Mouse (Mus musculus) megakaryocyte, adult 5-6 weeks (primary cell): ENCODE data around the gene Pard3b. TPM values are rescaled to one million over a fixed set of nuclear protein-coding genes. Genes with fewer than 3 reads are reported as not detected.
A peak's percentile ranks its signal among the peaks of the same experiment; 100 is the strongest.

Experiments
- ATAC-seq: 2 replicates; pipeline ENCODE4 v1.8.0; 2016; ENCODE audit warnings: mild to moderate bottlenecking, inconsistent platforms; ENCODE audit not compliant: poor library complexity, severe bottlenecking
- total RNA-seq, 2 experiments: library from RNA; stranded (forward) in 1 of 2; stranded (reverse) in 1 of 2; fragments of 153-499, 151-499 nt in 1 of 2; fragments of 221-1000, 200-1000 nt in 1 of 2; gene quantifications; 2 replicates each; pipeline versions ENCODE4 v1.2.3 to v1.2.4; 2015 to 2017

Pard3b gene
- total RNA-seq, 2 experiments from 2014 or later, result 0.45 to 0.48 TPM

GRCm38 (mm10) chr1:61912931-61913330 is 274.3 kb downstream of the Pard3b start:
- ATAC-seq, result no peak

- ATAC-seq, result no peak
Measured at GRCm38 (mm10) chr1:61924958-61925357, 286.3 kb downstream of the Pard3b start.

DNA sequence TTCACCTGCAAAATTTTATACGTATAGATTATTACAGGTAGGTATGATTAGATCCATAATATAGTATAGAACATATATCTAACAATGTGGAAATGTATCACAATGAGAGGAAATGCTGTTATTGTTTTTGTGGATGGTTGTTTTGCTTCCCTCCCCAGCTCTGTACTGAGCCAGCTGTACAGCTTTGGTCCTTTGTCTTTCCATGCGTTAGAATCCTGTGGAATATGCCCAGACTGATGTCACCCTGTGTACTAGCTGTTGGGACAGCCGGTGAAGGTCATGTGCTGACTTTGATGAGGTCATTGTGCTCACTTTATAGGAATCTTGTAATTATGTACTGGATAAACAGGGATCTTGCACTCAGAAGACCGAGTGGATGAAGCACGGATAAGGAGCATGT is 286.9 kb downstream of the Pard3b start:
- no peak for ATAC-seq

GRCm38 (mm10) chr1:61928131-61928761 is 289.6 kb downstream of the Pard3b start:
- ATAC-seq, result no peak

- ATAC-seq, result no peak
Measured at GRCm38 (mm10) chr1:61933574-61933973, 294.9 kb downstream of the Pard3b start.

DNA sequence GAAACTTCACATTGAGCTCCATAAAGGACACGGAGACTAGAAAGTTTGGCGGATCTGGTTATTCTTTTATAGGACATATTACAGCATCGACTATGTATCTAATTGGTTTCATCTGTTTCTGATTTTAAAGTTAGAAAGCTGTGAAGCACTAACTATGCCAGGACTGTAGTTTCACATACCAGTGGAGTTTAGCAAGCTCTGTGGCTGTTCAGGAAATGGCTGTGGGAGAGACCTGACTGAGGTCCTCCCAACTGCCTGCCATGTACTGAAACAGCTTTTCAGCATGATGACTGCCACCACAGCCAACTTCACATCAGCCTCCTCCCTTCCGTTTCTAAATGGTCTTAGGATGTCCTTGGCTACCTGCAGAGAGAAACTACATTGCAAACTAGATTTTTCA is 296.1 kb downstream of the Pard3b start:
- no peak for ATAC-seq

GRCm38 (mm10) chr1:61939882-61940281 is 301.3 kb downstream of the Pard3b start:
- ATAC-seq, result no peak

DNA sequence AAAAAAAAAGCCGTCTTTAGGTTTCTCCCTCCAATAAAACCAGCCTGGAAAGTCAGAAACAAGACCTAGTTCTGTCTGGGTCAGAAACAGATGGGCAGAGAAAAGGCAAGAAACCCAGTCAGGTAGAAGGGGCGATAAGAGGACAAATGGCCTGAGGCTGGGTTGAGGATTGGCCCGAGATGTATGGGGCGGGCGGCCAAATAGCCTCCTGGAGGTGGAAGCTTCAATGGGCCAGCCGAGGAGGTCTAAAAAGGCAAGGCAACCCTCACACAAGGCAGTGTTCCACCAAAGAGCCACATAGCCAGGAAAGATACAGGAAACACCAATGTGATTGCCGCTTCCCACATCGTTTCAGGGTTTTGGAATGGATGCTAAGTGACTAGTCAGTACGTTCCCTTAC is 322.9 kb downstream of the Pard3b start:
- ATAC-seq, result no peak

- ATAC-seq, result no peak
Measured at GRCm38 (mm10) chr1:61962571-61962970, 323.9 kb downstream of the Pard3b start.

GRCm38 (mm10) chr1:61967124-61967523 is 328.5 kb downstream of the Pard3b start:
- ATAC-seq, result no peak

GRCm38 (mm10) chr1:61967807-61968206 is 329.2 kb downstream of the Pard3b start:
- ATAC-seq, result no peak

GRCm38 (mm10) chr1:61997711-61998110 is 359.1 kb downstream of the Pard3b start:
- ATAC-seq, result no peak

DNA sequence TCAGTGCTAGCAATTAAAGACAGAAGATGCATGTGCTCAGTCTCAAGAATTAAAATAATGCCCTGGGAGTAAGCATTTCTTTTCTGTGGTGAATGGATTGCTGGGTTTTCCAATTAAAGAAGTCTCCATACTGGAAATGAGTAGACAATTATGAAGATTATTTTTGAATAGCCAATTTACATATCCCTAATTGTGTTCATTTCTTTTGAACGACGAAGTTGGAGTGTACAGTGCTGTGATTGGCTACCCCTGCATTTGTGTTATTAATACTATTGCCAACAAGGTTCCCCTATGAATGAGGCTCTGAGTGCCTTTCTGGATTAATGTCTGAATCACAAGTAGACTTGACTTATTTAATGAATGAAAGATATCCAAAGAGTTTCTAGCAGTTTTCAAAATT is 370.2 kb downstream of the Pard3b start:
- ATAC-seq, result no peak

DNA sequence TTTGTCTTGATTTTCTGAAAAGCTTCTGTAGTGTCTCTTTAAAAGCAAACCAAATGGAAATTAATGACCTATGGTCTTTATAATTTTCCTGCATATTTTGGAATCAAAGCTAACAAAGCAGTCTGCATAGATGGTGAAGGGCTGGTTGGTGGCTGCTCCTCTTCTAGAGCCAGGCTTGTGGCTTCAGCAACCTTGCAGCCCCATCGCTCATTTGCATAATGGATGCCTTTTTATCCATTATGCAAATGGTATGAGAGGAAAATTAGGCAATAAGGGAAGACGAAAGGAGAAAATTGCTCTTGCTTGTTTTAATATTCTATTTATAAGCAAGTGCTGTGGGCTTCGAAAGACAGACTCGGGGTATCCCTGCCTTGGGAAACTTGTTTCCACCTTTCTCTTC is 373.1 kb downstream of the Pard3b start:
- ATAC-seq, result no peak

- no peak for ATAC-seq
Measured at GRCm38 (mm10) chr1:62016536-62017300, 378.1 kb downstream of the Pard3b start.

DNA sequence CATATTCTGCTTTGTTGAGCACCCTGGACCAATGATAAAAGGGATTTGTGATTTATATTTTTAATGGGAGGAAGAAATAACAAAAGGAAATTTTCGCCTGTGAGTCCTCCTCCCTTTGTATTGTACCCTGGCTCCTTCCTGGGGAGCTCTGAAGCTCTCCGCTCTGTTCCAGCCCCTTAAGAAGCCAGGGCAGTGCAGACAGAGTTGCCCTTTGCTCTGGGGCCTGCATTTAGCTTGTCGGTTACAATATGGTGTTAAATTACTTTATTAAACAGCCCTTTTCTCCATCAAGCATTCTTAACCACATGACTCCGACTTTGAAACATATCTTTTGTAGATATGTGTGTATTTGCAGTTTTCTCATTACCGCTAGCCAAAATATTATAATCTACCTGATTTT is 379.7 kb downstream of the Pard3b start:
- ATAC-seq, result no peak

GRCm38 (mm10) chr1:62019743-62020142 is 381.1 kb downstream of the Pard3b start:
- no peak for ATAC-seq

GRCm38 (mm10) chr1:62041718-62042117 is 403.1 kb downstream of the Pard3b start:
- no peak for ATAC-seq

GRCm38 (mm10) chr1:62048592-62048991 is 410.0 kb downstream of the Pard3b start:
- ATAC-seq, result no peak

DNA sequence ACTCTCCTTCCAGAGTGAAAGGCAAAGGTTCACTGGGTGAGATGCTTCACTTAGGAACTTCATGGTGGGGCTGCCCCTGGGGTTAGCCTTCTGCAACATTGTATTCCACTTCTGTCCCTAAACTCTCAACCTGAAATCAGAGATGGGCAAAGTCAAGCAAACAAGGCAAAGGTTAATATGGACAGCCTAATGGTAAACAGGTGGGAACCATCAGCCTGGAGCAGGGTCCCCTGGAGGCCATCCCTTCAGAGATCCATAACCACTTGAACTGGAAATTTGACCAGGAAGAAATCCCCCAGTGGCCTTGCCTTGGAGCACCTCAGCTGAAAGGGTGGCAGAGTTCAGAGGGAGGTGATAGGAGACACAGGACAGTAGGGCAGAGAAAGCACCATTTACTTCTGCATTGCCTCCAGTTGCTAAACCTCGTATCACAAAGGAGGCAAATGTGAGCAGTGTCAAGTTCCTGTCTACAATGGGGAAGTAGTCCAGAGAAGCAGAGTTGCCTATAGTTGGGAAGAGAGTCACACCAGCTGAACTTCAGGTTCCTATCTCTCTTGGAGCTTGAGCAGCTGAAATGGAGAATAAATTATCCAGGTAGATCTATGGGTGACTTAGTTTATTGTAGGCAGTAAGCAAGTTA is 412.7 kb downstream of the Pard3b start:
- peak; percentile 94 for ATAC-seq

- ATAC-seq, result no peak
Measured at GRCm38 (mm10) chr1:62053167-62053638, 414.6 kb downstream of the Pard3b start.

DNA sequence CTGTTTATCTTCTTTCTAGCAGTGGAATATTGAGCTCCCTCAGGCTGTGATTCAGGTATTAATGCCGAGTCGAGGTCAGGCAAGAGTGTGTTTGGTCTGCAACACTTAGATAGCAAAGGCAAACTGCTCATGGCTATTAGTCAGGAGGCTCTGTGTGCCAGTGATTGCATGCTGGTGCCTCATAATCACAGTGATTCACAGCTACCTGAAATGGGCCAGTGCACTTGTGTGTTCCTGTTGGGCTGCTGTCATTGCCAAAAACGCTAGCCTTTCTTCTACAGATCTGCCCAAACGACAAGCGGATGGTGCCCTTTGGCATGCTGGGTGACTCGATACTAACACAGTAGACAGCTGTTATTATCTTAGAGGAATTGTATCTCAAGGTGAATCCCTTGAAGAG is 416.7 kb downstream of the Pard3b start:
- no peak for ATAC-seq
